Mouse (Mus musculus) limb, embryonic 15.5 days (tissue): ENCODE measurements around the gene Cd37. TPM values are rescaled to one million over a fixed set of nuclear protein-coding genes. Genes with fewer than 3 reads are reported as not detected.

ENCODE experiments used
- ATAC-seq: fragments of 200-750 bp; cut with Nextera tagmentation; 2 replicates; pipeline ENCODE4 v1.8.0; 2017; ENCODE audit warnings: low read depth, moderate TSS enrichment; ENCODE audit not compliant: insufficient number of reproducible peaks, low FRiP score, low TSS enrichment
- H3K27ac ChIP-seq: fragments of 300-500 bp; sonication (generic); 2 replicates; pipeline ENCODE4 v1.5.1; 2015; ENCODE audit warnings: moderate library complexity, mild to moderate bottlenecking, inconsistent platforms
- H3K27me3 ChIP-seq: fragments of 300-500 bp; sonication (generic); 2 replicates; pipeline ENCODE4 v1.6.1; 2015; ENCODE audit warnings: inconsistent platforms
- H3K36me3 ChIP-seq: fragments of 300-500 bp; sonication (generic); 2 replicates; pipeline ENCODE4 v1.6.1; 2015; ENCODE audit warnings: inconsistent platforms
- H3K4me1 ChIP-seq: fragments of 300-500 bp; sonication (generic); 2 replicates; pipeline ENCODE4 v1.6.1; 2015; ENCODE audit warnings: inconsistent platforms
- H3K4me2 ChIP-seq: fragments of 300-500 bp; sonication (generic); 2 replicates; pipeline ENCODE4 v1.6.1; 2015; ENCODE audit warnings: mild to moderate bottlenecking, inconsistent platforms
- H3K4me3 ChIP-seq: fragments of 300-500 bp; sonication (generic); 2 replicates; pipeline ENCODE4 v1.5.1; 2015; ENCODE audit warnings: mild to moderate bottlenecking, inconsistent platforms
- H3K9ac ChIP-seq: fragments of 300-500 bp; sonication (generic); 2 replicates; pipeline ENCODE4 v1.6.1; 2015; ENCODE audit warnings: inconsistent platforms
- H3K9me3 ChIP-seq: fragments of 300-500 bp; sonication (generic); 2 replicates; pipeline ENCODE4 v1.6.1; 2016; ENCODE audit warnings: inconsistent platforms
- WGBS: fragments of 180-500 bp; shearing (Covaris S2); methylation state at CpG from one replicate; pipeline ENCODE4 v1.1.7; 2015; 5-methylcytosine and 5-hydroxymethylcytosine counted together
- polyA plus RNA-seq: library from polyadenylated mRNA; unstranded; fragments of >200 nt; fragmentation: Nextera tagmentation; extraction: Ambion mirVana; gene quantifications from 2 replicates; pipeline ENCODE4 v1.2.1, GENCODE M21; 2015

Cd37 gene
- polyA plus RNA-seq, 1 experiment from 2014 or later = 3.8 TPM

DNA sequence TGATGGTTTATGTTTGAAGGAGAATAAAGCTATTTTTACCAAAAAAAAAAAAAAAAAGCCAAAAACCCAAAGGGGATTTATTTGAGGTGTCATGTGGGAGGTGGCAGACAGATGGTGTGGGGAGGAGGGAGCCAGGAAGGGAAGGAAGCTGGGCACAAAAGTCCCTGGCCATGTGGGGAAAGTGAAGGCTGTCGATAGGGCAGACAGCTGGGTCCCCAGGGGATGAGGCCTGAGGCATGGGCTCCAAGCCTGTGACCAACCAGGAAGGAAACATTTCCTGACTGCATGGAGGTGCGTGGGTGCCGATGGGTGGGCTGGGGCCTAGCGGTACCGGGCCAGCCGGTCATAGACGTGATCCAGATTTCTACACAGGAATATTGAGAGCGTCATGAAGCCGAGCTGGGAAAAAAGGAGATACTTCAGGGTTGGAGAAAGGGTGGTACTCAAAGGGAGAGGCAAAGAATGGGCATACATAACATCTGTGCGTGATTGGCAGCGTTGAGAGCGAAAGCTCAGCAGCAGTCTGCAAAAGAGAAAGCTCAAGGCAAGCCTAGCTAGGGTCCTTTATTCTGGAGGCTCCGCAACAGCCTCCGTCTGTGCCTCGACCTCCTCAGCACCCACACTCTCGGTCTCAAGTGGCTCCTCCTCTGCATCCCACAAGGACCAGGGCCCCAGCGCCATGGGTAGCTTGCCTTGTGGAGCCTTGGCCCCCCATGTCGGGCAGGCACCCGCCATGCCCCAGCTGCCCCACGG, 5.2 kb downstream of the Cd37 start:
- H3K27me3 ChIP-seq = 0 out of 2 replicates have a peak, but pooled peaks cover under 1% of the 10 kb centered on the region
- H3K9ac ChIP-seq = peak overlapping the region; percentile 14; the same call in 1 of the 2 replicates
- H3K27ac ChIP-seq = peak overlapping the region; percentile 44; the same call in 1 of the 2 replicates
- H3K9me3 ChIP-seq = no peaks in the 10 kb centered on the region
- H3K4me2 ChIP-seq = peak overlapping the region; percentile 50
- peaks cover 32% of the 10 kb centered on the region for H3K4me1 ChIP-seq
- WGBS = 30% methylated on average over 20 of the region's 20 CpGs
- H3K36me3 ChIP-seq = peaks cover 44% of the 10 kb centered on the region
- 0 out of 2 replicates have a peak overlapping the region, but pooled peaks have one; percentile 30 for H3K4me3 ChIP-seq
- no peak for ATAC-seq

GRCm38 (mm10) chr7:45232716-45233465, 6.0 kb downstream of the Cd37 start:
- no peak overlapping the region for H3K4me3 ChIP-seq
- peaks cover 53% of the 10 kb centered on the region for H3K36me3 ChIP-seq
- H3K4me1 ChIP-seq = peaks cover 32% of the 10 kb centered on the region
- 61% methylated on average over 13 of the region's 13 CpGs for WGBS
- no peaks in the 10 kb centered on the region for H3K9me3 ChIP-seq
- no peak overlapping the region for H3K27ac ChIP-seq
- H3K9ac ChIP-seq = no peak overlapping the region
- no peak for ATAC-seq
- H3K4me2 ChIP-seq = no peak overlapping the region
- no peaks in the 10 kb centered on the region for H3K27me3 ChIP-seq

GRCm38 (mm10) chr7:45231941-45232340, 7.0 kb downstream of the Cd37 start:
- H3K4me2 ChIP-seq = no peak overlapping the region
- 83% methylated on average over 11 of the region's 11 CpGs for WGBS
- no peak overlapping the region for H3K9ac ChIP-seq
- H3K9me3 ChIP-seq = no peaks in the 10 kb centered on the region
- H3K27me3 ChIP-seq = no peaks in the 10 kb centered on the region
- H3K4me3 ChIP-seq = no peak overlapping the region
- H3K27ac ChIP-seq = no peak overlapping the region
- ATAC-seq = no peak
- H3K36me3 ChIP-seq = peaks cover 60% of the 10 kb centered on the region
- H3K4me1 ChIP-seq = peaks cover 32% of the 10 kb centered on the region

GRCm38 (mm10) chr7:45231192-45231591, 7.7 kb downstream of the Cd37 start:
- ATAC-seq = no peak
- WGBS = 91% methylated on average over 12 of the region's 12 CpGs
- peaks cover 32% of the 10 kb centered on the region for H3K4me1 ChIP-seq
- peaks cover 67% of the 10 kb centered on the region for H3K36me3 ChIP-seq
- H3K27ac ChIP-seq = no peak overlapping the region
- H3K9ac ChIP-seq = no peak overlapping the region
- H3K27me3 ChIP-seq = no peaks in the 10 kb centered on the region
- no peaks in the 10 kb centered on the region for H3K9me3 ChIP-seq
- H3K4me2 ChIP-seq = no peak overlapping the region
- no peak overlapping the region for H3K4me3 ChIP-seq

- Histone ChIP-seq H3K4me2 (no peak overlapping the region), H3K27me3 (no peaks in the 10 kb centered on the region), H3K27ac (no peak overlapping the region), H3K4me3 (no peak overlapping the region), H3K9me3 (no peaks in the 10 kb centered on the region), H3K9ac (no peak overlapping the region), H3K4me1 (peaks cover 17% of the 10 kb centered on the region), H3K36me3 (peaks cover 83% of the 10 kb centered on the region)
- no peak for ATAC-seq
- WGBS = 89% methylated on average over 7 of the region's 7 CpGs
Observed at GRCm38 (mm10) chr7:45229459-45230203, 9.3 kb downstream of the Cd37 start.

GRCm38 (mm10) chr7:45229046-45229445, 9.9 kb downstream of the Cd37 start:
- no peak overlapping the region for H3K4me3 ChIP-seq
- H3K4me2 ChIP-seq = no peak overlapping the region
- no peaks in the 10 kb centered on the region for H3K27me3 ChIP-seq
- no peak overlapping the region for H3K9ac ChIP-seq
- H3K36me3 ChIP-seq = peaks cover 85% of the 10 kb centered on the region
- ATAC-seq = no peak
- no peaks in the 10 kb centered on the region for H3K9me3 ChIP-seq
- peaks cover 11% of the 10 kb centered on the region for H3K4me1 ChIP-seq
- H3K27ac ChIP-seq = no peak overlapping the region
- WGBS = 94% methylated on average over 8 of the region's 8 CpGs

GRCm38 (mm10) chr7:45228548-45228947, 10.4 kb downstream of the Cd37 start:
- H3K4me1 ChIP-seq = peaks cover 6% of the 10 kb centered on the region
- WGBS = 94% methylated on average over 18 of the region's 18 CpGs
- ATAC-seq = no peak

DNA sequence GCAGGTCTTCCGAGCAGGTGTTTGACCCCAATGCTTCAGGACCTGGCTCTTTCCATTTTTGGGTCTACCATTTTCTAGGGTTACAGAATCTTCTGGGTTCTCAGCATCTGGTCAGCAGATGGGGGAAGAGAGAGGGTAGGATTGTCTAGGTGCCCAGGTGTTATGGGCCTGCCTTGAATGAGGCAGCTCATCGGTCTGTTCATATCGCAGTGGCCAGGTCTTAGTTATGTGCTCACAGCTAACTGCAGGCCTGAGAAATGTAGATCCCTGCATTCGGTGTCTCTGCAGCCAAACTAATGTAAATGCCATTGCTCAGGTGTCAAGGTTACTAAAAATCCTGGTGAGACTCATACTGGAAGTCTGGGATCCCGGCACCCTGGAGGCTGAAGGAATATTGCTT, 12.5 kb downstream of the Cd37 start:
- no peak overlapping the region for H3K9ac ChIP-seq
- H3K9me3 ChIP-seq = no peaks in the 10 kb centered on the region
- H3K36me3 ChIP-seq = peaks cover 88% of the 10 kb centered on the region
- H3K27me3 ChIP-seq = no peaks in the 10 kb centered on the region
- no peak overlapping the region for H3K4me2 ChIP-seq
- no peak overlapping the region for H3K4me3 ChIP-seq
- no peak for ATAC-seq
- WGBS = 88% methylated on average over 5 of the region's 5 CpGs
- H3K4me1 ChIP-seq = no peaks in the 10 kb centered on the region; the same call in 1 of the 2 replicates
- H3K27ac ChIP-seq = no peak overlapping the region

More at GRCm38 (mm10) chr7:45228548-45228947, 10.4 kb downstream of the Cd37 start:
- no peak overlapping the region for H3K4me3 ChIP-seq
- H3K9ac ChIP-seq = no peak overlapping the region
- H3K4me2 ChIP-seq = no peak overlapping the region
- peaks cover 86% of the 10 kb centered on the region for H3K36me3 ChIP-seq
- H3K9me3 ChIP-seq = no peaks in the 10 kb centered on the region
- no peak overlapping the region for H3K27ac ChIP-seq
- no peaks in the 10 kb centered on the region for H3K27me3 ChIP-seq

DNA sequence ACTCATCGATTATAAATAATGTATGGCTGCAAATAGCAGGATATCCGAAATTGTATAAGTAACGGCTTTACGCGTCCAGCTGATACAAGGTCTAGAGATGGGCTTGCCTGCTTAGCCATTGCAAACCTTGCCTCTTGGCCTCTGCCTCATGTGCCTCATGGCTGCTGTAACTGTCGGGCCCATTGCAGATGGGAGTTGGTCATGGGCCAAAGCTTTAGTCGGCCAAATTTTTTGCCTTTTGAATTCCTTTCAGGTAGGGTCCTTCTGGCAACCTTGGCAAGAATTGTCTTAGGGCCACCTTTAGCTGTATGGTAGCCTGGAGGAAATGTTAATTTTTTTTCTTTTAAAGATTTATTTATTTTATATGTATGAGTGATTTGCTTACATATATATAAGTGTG, 14.1 kb downstream of the Cd37 start:
- Histone ChIP-seq H3K4me1 (no peaks in the 10 kb centered on the region), H3K27ac (no peak overlapping the region), H3K9me3 (no peaks in the 10 kb centered on the region), H3K4me2 (no peak overlapping the region), H3K9ac (no peak overlapping the region), H3K36me3 (peaks cover 96% of the 10 kb centered on the region), H3K4me3 (no peak overlapping the region), H3K27me3 (no peaks in the 10 kb centered on the region)
- no peak for ATAC-seq
- 87% methylated on average over 7 of the region's 7 CpGs for WGBS

GRCm38 (mm10) chr7:45221680-45222079, 17.2 kb downstream of the Cd37 start:
- Histone ChIP-seq H3K27me3 (no peaks in the 10 kb centered on the region), H3K4me3 (no peak overlapping the region), H3K9ac (no peak overlapping the region), H3K4me2 (no peak overlapping the region), H3K36me3 (peaks cover 88% of the 10 kb centered on the region), H3K27ac (no peak overlapping the region), H3K4me1 (peaks cover 21% of the 10 kb centered on the region), H3K9me3 (no peaks in the 10 kb centered on the region)
- no peak for ATAC-seq
- 83% methylated on average over 2 of the region's 2 CpGs for WGBS

- Histone ChIP-seq H3K36me3 (peaks cover 39% of the 10 kb centered on the region), H3K27me3 (peaks cover 9% of the 10 kb centered on the region), H3K4me1 (peaks cover 34% of the 10 kb centered on the region), H3K9me3 (no peaks in the 10 kb centered on the region), H3K4me3 (peak overlapping the region; percentile 75), H3K4me2 (peak overlapping the region; percentile 74), H3K9ac (peak overlapping the region; percentile 97), H3K27ac (peak overlapping the region; percentile 95)
- peak; percentile 74 for ATAC-seq
- 1% methylated on average over 13 of the region's 13 CpGs for WGBS
Observed at GRCm38 (mm10) chr7:45216442-45217183, 22.3 kb downstream of the Cd37 start.
